Mouse (Mus musculus) stomach, postnatal 0 days (tissue): ENCODE data around the gene Rnf167. TPM values are rescaled to one million over a fixed set of nuclear protein-coding genes. Genes with fewer than 3 reads are reported as not detected.

Experiments used
- ATAC-seq: fragments of 200-750 bp; cut with Nextera tagmentation; 2 replicates; pipeline ENCODE4 v1.8.0; 2017; ENCODE audit not compliant: low FRiP score, low TSS enrichment
- DNase-seq: peaks from one replicate; pipeline ENCODE4 v3.0.0-alpha.2; 2016; ENCODE audit warnings: low spot score
- H3K27ac ChIP-seq: fragments of 300-500 bp; sonication (generic); replicated peaks from 2 replicates; pipeline ENCODE4 v1.5.1; 2014; ENCODE audit warnings: mild to moderate bottlenecking, control low read depth
- H3K27me3 ChIP-seq: fragments of 300-500 bp; sonication (generic); 2 replicates; pipeline ENCODE4 v1.6.1; 2014; ENCODE audit warnings: low read length; ENCODE audit not compliant: control insufficient read depth, insufficient read depth
- H3K36me3 ChIP-seq: fragments of 300-500 bp; sonication (generic); 2 replicates; pipeline ENCODE4 v1.6.1; 2014; ENCODE audit warnings: low read length, mixed read lengths; ENCODE audit not compliant: control insufficient read depth, insufficient read depth
- H3K4me1 ChIP-seq: fragments of 300-500 bp; sonication (generic); replicated peaks from 2 replicates; pipeline ENCODE4 v1.6.1; 2014; ENCODE audit warnings: antibody characterized with exemption; ENCODE audit not compliant: control insufficient read depth, insufficient read depth
- H3K4me2 ChIP-seq: fragments of 300-500 bp; sonication (generic); replicated peaks from 2 replicates; pipeline ENCODE4 v1.6.1; 2014; ENCODE audit warnings: low read depth, mild to moderate bottlenecking, control low read depth, moderate library complexity
- H3K4me3 ChIP-seq: fragments of 300-500 bp; sonication (generic); 2 replicates; pipeline ENCODE4 v1.5.1; 2014; ENCODE audit warnings: low read depth, low read length, control low read depth
- H3K9ac ChIP-seq: fragments of 300-500 bp; sonication (generic); 2 replicates; pipeline ENCODE4 v1.6.1; 2014; ENCODE audit warnings: mild to moderate bottlenecking, low read length, control low read depth, mixed read lengths
- H3K9me3 ChIP-seq: fragments of 300-500 bp; sonication (generic); 2 replicates; pipeline ENCODE4 v1.6.1; 2016; ENCODE audit warnings: low read length; ENCODE audit not compliant: control insufficient read depth
- CTCF ChIP-seq: IDR thresholded peaks from 2 replicates; pipeline ENCODE4 v1.5.1; 2016; ENCODE audit warnings: antibody characterized with exemption, low read depth, mild to moderate bottlenecking, moderate library complexity
- EP300 ChIP-seq: optimal IDR thresholded peaks from 2 replicates; pipeline ENCODE3; 2016; ENCODE audit warnings: antibody characterized with exemption
- WGBS: fragments of 180-500 bp; shearing (Covaris S2); extraction: QIAGEN DNeasy Blood & Tissue Kit; methylation state at CpG from one replicate; pipeline ENCODE4 v1.1.7; 2014; 5-methylcytosine and 5-hydroxymethylcytosine counted together
- polyA plus RNA-seq: library from polyadenylated mRNA; unstranded; fragments of >200 nt; fragmentation: Nextera tagmentation; extraction: Ambion mirVana; gene quantifications from 2 replicates; pipeline ENCODE4 v1.2.1, GENCODE M21; 2015

The Rnf167 gene
- polyA plus RNA-seq, 1 experiment from 2014 or later, result 62.8 TPM

GRCm38 (mm10) chr11:70639976-70640375, 7.1 kb upstream of the Rnf167 start:
- no peak overlapping the region for H3K4me3 ChIP-seq
- no peak overlapping the region for H3K4me2 ChIP-seq
- no peak overlapping the region for H3K9ac ChIP-seq
- no peak overlapping the region for H3K27ac ChIP-seq
- no peaks in the 10 kb centered on the region for H3K27me3 ChIP-seq
- ATAC-seq, result no peak
- H3K36me3 ChIP-seq, result peaks cover 7% of the 10 kb centered on the region
- no peaks in the 10 kb centered on the region for H3K9me3 ChIP-seq
- no peaks in the 10 kb centered on the region for H3K4me1 ChIP-seq
- TF ChIP-seq CTCF, result no peak
- no peak for TF ChIP-seq EP300
- WGBS, result 73% methylated on average over 8 of the region's 8 CpGs
- no peak for DNase-seq

GRCm38 (mm10) chr11:70641241-70641640, 5.8 kb upstream of the Rnf167 start:
- no peak for ATAC-seq
- H3K4me2 ChIP-seq, result no peak overlapping the region

GRCm38 (mm10) chr11:70643051-70643450, 4.0 kb upstream of the Rnf167 start:
- H3K9ac ChIP-seq, result no peak overlapping the region
- 89% methylated on average over 6 of the region's 6 CpGs for WGBS
- peaks cover 10% of the 10 kb centered on the region for H3K36me3 ChIP-seq
- no peak for TF ChIP-seq CTCF
- no peak for TF ChIP-seq EP300
- no peak overlapping the region for H3K4me2 ChIP-seq
- no peaks in the 10 kb centered on the region for H3K9me3 ChIP-seq
- no peak for DNase-seq
- no peak overlapping the region for H3K4me3 ChIP-seq
- ATAC-seq, result no peak
- H3K27me3 ChIP-seq, result no peaks in the 10 kb centered on the region
- no peak overlapping the region for H3K27ac ChIP-seq
- peaks cover 3% of the 10 kb centered on the region for H3K4me1 ChIP-seq

More at GRCm38 (mm10) chr11:70641241-70641640, 5.8 kb upstream of the Rnf167 start:
- Histone ChIP-seq H3K9ac (no peak overlapping the region; the same call in 1 of the 2 replicates), H3K27me3 (no peaks in the 10 kb centered on the region), H3K4me3 (no peak overlapping the region), H3K9me3 (no peaks in the 10 kb centered on the region), H3K4me1 (peaks cover 3% of the 10 kb centered on the region), H3K27ac (no peak overlapping the region), H3K36me3 (peaks cover 10% of the 10 kb centered on the region)
- 86% methylated on average over 7 of the region's 7 CpGs for WGBS
- no peak for TF ChIP-seq EP300
- no peak for TF ChIP-seq CTCF
- no peak for DNase-seq

- ATAC-seq, result no peak
- WGBS, result 98% methylated on average over 8 of the region's 8 CpGs
- TF ChIP-seq EP300 (no peak), CTCF (no peak)
- Histone ChIP-seq H3K4me2 (no peak overlapping the region), H3K36me3 (peaks cover 15% of the 10 kb centered on the region), H3K9ac (no peak overlapping the region), H3K27me3 (no peaks in the 10 kb centered on the region), H3K27ac (no peak overlapping the region), H3K4me1 (peaks cover 3% of the 10 kb centered on the region), H3K9me3 (no peaks in the 10 kb centered on the region), H3K4me3 (no peak overlapping the region)
- DNase-seq, result no peak
Measured at GRCm38 (mm10) chr11:70644564-70645103, 2.4 kb upstream of the Rnf167 start.

- peaks cover 3% of the 10 kb centered on the region for H3K4me1 ChIP-seq
- no peaks in the 10 kb centered on the region for H3K27me3 ChIP-seq
- ATAC-seq (no peak), DNase-seq (no peak)
- TF ChIP-seq EP300, result no peak
- TF ChIP-seq CTCF, result no peak
- 78% methylated on average over 12 of the region's 12 CpGs for WGBS
- peak overlapping the region; percentile 71 for H3K4me2 ChIP-seq
- peaks cover 19% of the 10 kb centered on the region for H3K36me3 ChIP-seq
- peak overlapping the region; percentile 54 for H3K4me3 ChIP-seq
- H3K9me3 ChIP-seq, result no peaks in the 10 kb centered on the region
- H3K27ac ChIP-seq, result peak overlapping the region; percentile 79
- peak overlapping the region; percentile 83 for H3K9ac ChIP-seq
Measured at GRCm38 (mm10) chr11:70645461-70646258, 1.4 kb upstream of the Rnf167 start.

GRCm38 (mm10) chr11:70646259-70646555, 828 bp upstream of the Rnf167 start:
- Histone ChIP-seq H3K27ac (peak overlapping the region; percentile 79), H3K9ac (peak overlapping the region; percentile 83), H3K4me2 (peak overlapping the region; percentile 71), H3K36me3 (peaks cover 23% of the 10 kb centered on the region), H3K4me3 (peak overlapping the region; percentile 54), H3K4me1 (peaks cover 3% of the 10 kb centered on the region), H3K27me3 (no peaks in the 10 kb centered on the region), H3K9me3 (no peaks in the 10 kb centered on the region)
- no peak for TF ChIP-seq EP300
- no peak for TF ChIP-seq CTCF
- DNase-seq, result no peak
- no peak for ATAC-seq
- WGBS, result 17% methylated on average over 3 of the region's 3 CpGs
